ENCODE assay signal across 8 mouse cellular contexts in the genomic region with DNA sequence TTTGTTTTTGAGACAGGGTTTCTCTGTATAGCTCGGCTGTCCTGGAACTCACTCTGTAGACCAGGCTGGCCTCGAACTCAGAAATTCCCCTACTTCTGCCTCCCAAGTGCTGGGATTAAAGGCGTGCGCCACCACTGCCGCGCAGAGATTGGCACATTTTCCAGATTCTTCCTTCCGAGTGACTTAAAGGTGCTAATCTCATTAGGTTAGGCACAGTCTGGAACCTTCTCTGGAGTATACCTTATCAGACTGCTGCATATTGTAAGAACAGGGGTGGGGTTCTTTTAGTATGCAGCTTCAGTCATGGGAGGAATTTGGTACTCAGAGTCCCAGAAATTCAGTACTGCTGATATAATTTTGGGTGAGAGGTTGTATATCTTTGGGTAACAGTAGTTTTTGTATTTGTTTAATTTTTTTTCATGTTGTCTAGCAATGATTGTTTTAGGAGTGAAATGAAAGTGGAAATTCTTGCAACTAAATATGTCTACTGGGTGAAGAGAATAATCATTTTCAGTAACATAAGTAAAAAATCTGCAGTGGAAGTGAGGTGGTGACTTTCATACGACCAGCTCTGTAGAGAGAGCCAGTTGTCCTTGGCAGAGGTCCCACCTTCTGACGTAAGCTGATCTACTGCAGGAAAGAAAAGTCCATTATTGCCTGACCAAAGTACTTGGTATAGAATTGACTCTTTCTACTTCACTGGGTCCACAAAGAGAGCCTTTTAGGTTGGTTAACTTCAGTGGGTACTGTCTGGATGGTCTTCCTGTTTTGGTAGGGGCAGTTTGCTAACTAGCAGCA. TPM values are rescaled to one million over a fixed set of nuclear protein-coding genes. Genes with fewer than 3 reads are reported as not detected.
DNase-seq lines count a peak whose midpoint lies in the region; ATAC-seq lines count a peak whose summit lies in the region.

No protein-coding gene starts in this region.

- 0 out of 2 replicates have a peak overlapping the region, but pooled peaks have one; percentile 22 for H3K27ac ChIP-seq in embryonic facial prominence, embryonic 15.5 days (replicated peaks)
- H3K27ac ChIP-seq in hindbrain, embryonic 15.5 days (replicated peaks), result peak overlapping the region; percentile 60

- no peaks in the 10 kb centered on the region for H3K9me3 ChIP-seq in embryonic facial prominence, embryonic 15.5 days (replicated peaks)
- no peaks in the 10 kb centered on the region for H3K9me3 ChIP-seq in hindbrain, embryonic 15.5 days

- H3K4me3 ChIP-seq in embryonic facial prominence, embryonic 15.5 days (replicated peaks), result no peak overlapping the region
- H3K4me3 ChIP-seq in hindbrain, embryonic 15.5 days, result no peak overlapping the region

- H3K9ac ChIP-seq in embryonic facial prominence, embryonic 15.5 days, result no peak overlapping the region
- no peak overlapping the region for H3K9ac ChIP-seq in hindbrain, embryonic 15.5 days

- peak; percentile 43; the same call in 1 of the 2 replicates for ATAC-seq in embryonic facial prominence, embryonic 15.5 days (ENCODE audit: insufficient number of reproducible peaks, low FRiP score, low TSS enrichment, low read depth)
- no peak; the same call in 1 of the 2 replicates for ATAC-seq in hindbrain, embryonic 15.5 days (ENCODE audit: low FRiP score, low read depth)

- peaks cover 7% of the 10 kb centered on the region; the same call in 1 of the 2 replicates for H3K36me3 ChIP-seq in embryonic facial prominence, embryonic 15.5 days
- H3K36me3 ChIP-seq in hindbrain, embryonic 15.5 days, result peaks cover 34% of the 10 kb centered on the region

- no peaks in the 10 kb centered on the region for H3K27me3 ChIP-seq in embryonic facial prominence, embryonic 15.5 days
- H3K27me3 ChIP-seq in hindbrain, embryonic 15.5 days, result no peaks in the 10 kb centered on the region

- peak; percentile 48 for DNase-seq in cerebellum, adult 11 months
- DNase-seq in cerebellum, postnatal 4 days (ENCODE audit: low spot score in 2 of 2), result no peak
- peak; percentile 70 to 76 for DNase-seq in adrenal gland, adult 18-20 months (ENCODE audit: low spot score in 2 of 2)
- DNase-seq in liver, result peak; percentile 19
- peak; percentile 20 for DNase-seq in right cerebral cortex, postnatal 25 days
- DNase-seq in thymus, postnatal 10 days (ENCODE audit: low spot score in 2 of 2), result no peak

- 65% methylated on average over 9 of the region's 9 CpGs for WGBS in embryonic facial prominence, embryonic 15.5 days
- 73% methylated on average over 9 of the region's 9 CpGs for WGBS in hindbrain, embryonic 15.5 days

- peaks cover 25% of the 10 kb centered on the region for H3K4me1 ChIP-seq in embryonic facial prominence, embryonic 15.5 days
- H3K4me1 ChIP-seq in hindbrain, embryonic 15.5 days (replicated peaks), result peaks cover 60% of the 10 kb centered on the region

- no peak overlapping the region for H3K4me2 ChIP-seq in embryonic facial prominence, embryonic 15.5 days (replicated peaks)
- no peak overlapping the region for H3K4me2 ChIP-seq in hindbrain, embryonic 15.5 days

RNA-seq across cellular contexts. Expression of gene Sptan1, which starts 6.7 kb away (rescaled TPM):
- 100 to 1,000 TPM; 191 to 224 TPM for total RNA-seq in adrenal gland, adult 18-20 months (2021)
- 85.8 and 99.0 TPM in 2 replicates for polyA plus RNA-seq in embryonic facial prominence, embryonic 15.5 days (2015; fragmentation: Nextera tagmentation; extraction: Ambion mirVana)
- 216 and 240 TPM in 2 replicates for polyA plus RNA-seq in hindbrain, embryonic 15.5 days (2015; fragmentation: Nextera tagmentation; extraction: Ambion mirVana)

RNA-seq across cellular contexts. Expression of gene Gle1, which starts 36.8 kb away (rescaled TPM):
- total RNA-seq in adrenal gland, adult 18-20 months (2021), result 10 to 100 TPM; 28.1 to 30.8 TPM
- polyA plus RNA-seq in embryonic facial prominence, embryonic 15.5 days (2015; fragmentation: Nextera tagmentation; extraction: Ambion mirVana), result 59.5 and 63.5 TPM in 2 replicates
- polyA plus RNA-seq in hindbrain, embryonic 15.5 days (2015; fragmentation: Nextera tagmentation; extraction: Ambion mirVana), result 64.4 and 69.8 TPM in 2 replicates

Comparison
In these comparisons a context has a peak if more than half of its experiments do, and no peak if none do; other contexts are left out.
1. DNase-seq: peak in cerebellum, adult 11 months (single experiment), adrenal gland, adult 18-20 months (2 of 2), liver (single experiment) and right cerebral cortex, postnatal 25 days (single experiment); none in cerebellum, postnatal 4 days (0 of 2) and thymus, postnatal 10 days (0 of 2).